Mouse (Mus musculus) hindbrain, embryonic 11.5 days (tissue): ENCODE data around the gene Kcna5. TPM values are rescaled to one million over a fixed set of nuclear protein-coding genes. Genes with fewer than 3 reads are reported as not detected.

ENCODE experiments used
- ATAC-seq: fragments of 200-750 bp; cut with Nextera tagmentation; 2 replicates; pipeline ENCODE4 v1.8.0; 2017; ENCODE audit warnings: mild to moderate bottlenecking, moderate TSS enrichment, moderate library complexity; ENCODE audit not compliant: low FRiP score
- DNase-seq: peaks from one replicate; pipeline ENCODE4 v3.0.0-alpha.2; 2015; ENCODE audit warnings: low spot score
- H3K27ac ChIP-seq: fragments of 300-500 bp; sonication (generic); 2 replicates; pipeline ENCODE4 v1.5.1; 2014; ENCODE audit warnings: mild to moderate bottlenecking, low read depth, low read length
- H3K27me3 ChIP-seq: fragments of 300-500 bp; sonication (generic); 2 replicates; pipeline ENCODE4 v1.6.1; 2014; ENCODE audit warnings: mild to moderate bottlenecking, low read length, moderate library complexity, mixed read lengths; ENCODE audit not compliant: control insufficient read depth, insufficient read depth
- H3K36me3 ChIP-seq: fragments of 300-500 bp; sonication (generic); 2 replicates; pipeline ENCODE4 v1.6.1; 2014; ENCODE audit warnings: mild to moderate bottlenecking, low read length, moderate library complexity, mixed read lengths; ENCODE audit not compliant: control insufficient read depth, insufficient read depth
- H3K4me1 ChIP-seq: fragments of 300-500 bp; sonication (generic); replicated peaks from 2 replicates; pipeline ENCODE4 v1.6.1; 2014; ENCODE audit warnings: low read length, mixed read lengths; ENCODE audit not compliant: control insufficient read depth, insufficient read depth
- H3K4me2 ChIP-seq: fragments of 300-500 bp; sonication (generic); replicated peaks from 2 replicates; pipeline ENCODE4 v1.6.1; 2014; ENCODE audit warnings: mild to moderate bottlenecking, low read depth, low read length
- H3K4me3 ChIP-seq: fragments of 300-500 bp; sonication (generic); 2 replicates; pipeline ENCODE4 v1.5.1; 2014; ENCODE audit warnings: low read depth, low read length
- H3K9ac ChIP-seq: fragments of 300-500 bp; sonication (generic); 2 replicates; pipeline ENCODE4 v1.6.1; 2014; ENCODE audit warnings: low read depth, low read length
- H3K9me3 ChIP-seq: fragments of 300-500 bp; sonication (generic); 2 replicates; pipeline ENCODE4 v1.6.1; 2016; ENCODE audit warnings: low read length; ENCODE audit not compliant: control insufficient read depth
- WGBS: fragments of 180-500 bp; shearing (Covaris S2); extraction: QIAGEN DNeasy Blood & Tissue Kit; methylation state at CpG from one replicate; pipeline ENCODE4 v1.1.7; 2014; 5-methylcytosine and 5-hydroxymethylcytosine counted together
- polyA plus RNA-seq: library from polyadenylated mRNA; unstranded; fragments of >200 nt; fragmentation: Nextera tagmentation; extraction: Ambion mirVana; gene quantifications from 2 replicates; pipeline ENCODE4 v1.2.1, GENCODE M21; 2014

Kcna5 gene
- polyA plus RNA-seq, 1 experiment from 2014 or later = 3.9 TPM

DNA sequence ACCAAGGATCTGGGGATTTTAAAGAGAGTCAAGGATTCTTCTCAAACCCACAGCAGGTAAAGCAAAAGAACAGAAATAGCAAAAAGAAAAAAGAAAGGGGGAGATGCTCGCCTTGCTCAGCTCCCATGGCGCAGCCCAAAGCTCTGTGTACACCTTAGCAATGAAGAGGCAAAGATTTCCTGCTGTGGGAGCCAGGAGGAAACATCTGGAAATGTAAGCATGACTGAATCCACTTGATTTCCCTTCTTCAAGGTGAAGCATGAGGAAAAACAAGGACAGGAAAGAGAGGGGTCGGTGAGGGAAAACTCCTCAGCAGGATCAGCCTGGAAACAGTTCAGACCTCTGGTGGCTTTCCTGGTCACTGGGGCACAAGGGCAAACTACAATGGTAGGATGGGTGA is 5.2 kb downstream of the Kcna5 start:
- DNase-seq (no peak), ATAC-seq (no peak)

DNA sequence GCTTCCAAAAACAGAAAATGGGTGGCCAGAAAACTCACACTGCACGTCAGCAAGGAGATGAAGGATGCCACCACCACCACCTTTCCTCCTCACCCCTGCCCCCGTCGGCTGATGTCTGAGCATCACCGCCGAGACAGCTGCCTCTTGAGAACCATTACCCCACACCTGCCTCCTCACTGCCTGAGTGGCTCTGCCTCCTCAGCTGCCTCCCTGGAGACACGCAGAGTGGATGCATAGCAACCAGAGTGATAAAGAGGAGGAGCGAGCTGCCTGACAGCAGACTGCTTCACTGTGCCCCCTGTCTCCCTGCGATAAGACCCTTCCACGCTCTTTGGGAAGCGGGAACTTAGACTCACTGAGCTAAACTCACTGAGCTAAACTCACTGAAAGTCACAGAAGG is 20.5 kb downstream of the Kcna5 start:
- Histone ChIP-seq H3K4me2 (no peak overlapping the region), H3K27me3 (no peaks in the 10 kb centered on the region), H3K9me3 (no peaks in the 10 kb centered on the region), H3K36me3 (no peaks in the 10 kb centered on the region), H3K4me1 (no peaks in the 10 kb centered on the region), H3K4me3 (no peak overlapping the region), H3K27ac (no peak overlapping the region), H3K9ac (no peak overlapping the region)
- 49% methylated on average over 10 of the region's 10 CpGs for whole genome bisulfite sequencing
- DNase-seq = peak; percentile 51
- peak; percentile 86 for ATAC-seq

More for the DNA sequence above, 5.2 kb downstream of the Kcna5 start:
- Histone ChIP-seq H3K27me3 (peaks cover 8% of the 10 kb centered on the region), H3K4me1 (peaks cover 6% of the 10 kb centered on the region), H3K4me2 (no peak overlapping the region), H3K9ac (no peak overlapping the region), H3K27ac (no peak overlapping the region), H3K4me3 (no peak overlapping the region), H3K9me3 (no peaks in the 10 kb centered on the region), H3K36me3 (no peaks in the 10 kb centered on the region)
- WGBS = 74% methylated on average over 3 of the region's 3 CpGs

DNA sequence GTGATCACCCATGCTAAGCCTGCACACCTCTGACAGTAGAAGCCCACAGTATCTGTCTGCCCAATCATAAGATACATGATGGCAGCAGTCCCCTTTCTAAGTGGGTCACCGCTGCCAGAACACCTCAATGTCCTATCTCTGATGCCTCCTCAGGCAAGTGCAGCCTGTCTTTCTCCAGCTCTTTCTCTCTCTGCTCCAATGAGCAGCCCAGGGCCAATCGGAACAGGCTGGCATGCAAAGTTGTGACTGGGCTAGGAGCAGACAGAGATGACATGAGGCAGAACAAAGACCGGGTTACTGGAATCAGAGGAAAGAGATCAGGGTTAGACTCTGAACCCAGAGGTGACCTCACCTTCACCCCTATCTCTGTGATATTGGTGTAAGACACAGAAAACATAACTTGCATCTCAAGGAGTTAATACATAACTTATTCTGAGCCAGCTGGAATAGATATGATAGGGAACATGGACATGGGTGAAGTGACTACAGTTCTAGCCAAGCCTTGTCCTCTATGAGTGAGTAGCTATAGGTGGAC is 21.4 kb downstream of the Kcna5 start:
- Histone ChIP-seq H3K4me1 (no peaks in the 10 kb centered on the region), H3K9ac (no peak overlapping the region), H3K36me3 (no peaks in the 10 kb centered on the region), H3K9me3 (no peaks in the 10 kb centered on the region), H3K27me3 (no peaks in the 10 kb centered on the region), H3K27ac (no peak overlapping the region), H3K4me2 (no peak overlapping the region), H3K4me3 (no peak overlapping the region)
- DNase-seq (no peak), ATAC-seq (no peak)
- 87% methylated on average over 3 of the region's 3 CpGs for whole genome bisulfite sequencing

DNA sequence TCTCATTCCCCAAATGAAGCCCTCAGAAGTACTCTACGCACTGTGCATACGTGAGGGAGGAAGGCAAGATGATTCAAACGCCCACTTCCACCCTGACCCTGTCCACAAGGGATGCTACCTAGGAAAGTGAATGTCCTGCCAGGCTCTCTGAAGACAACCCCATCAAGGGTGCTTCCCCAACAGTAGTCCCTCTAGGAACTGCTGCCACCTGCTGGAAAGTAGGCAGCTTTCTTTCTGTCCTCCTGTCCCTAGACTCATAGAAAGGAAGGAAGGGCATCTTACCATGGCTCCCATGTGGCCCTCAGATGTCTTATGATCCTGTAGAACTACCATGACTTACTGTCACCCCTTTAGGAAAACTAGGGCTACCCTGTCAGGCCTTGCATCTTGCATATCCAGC is 22.1 kb downstream of the Kcna5 start:
- Histone ChIP-seq H3K4me1 (no peaks in the 10 kb centered on the region), H3K36me3 (no peaks in the 10 kb centered on the region), H3K4me3 (no peak overlapping the region), H3K4me2 (no peak overlapping the region), H3K9ac (no peak overlapping the region), H3K27me3 (no peaks in the 10 kb centered on the region), H3K27ac (no peak overlapping the region), H3K9me3 (no peaks in the 10 kb centered on the region)
- ATAC-seq (no peak), DNase-seq (no peak)
- WGBS = 89% methylated on average over 3 of the region's 3 CpGs

DNA sequence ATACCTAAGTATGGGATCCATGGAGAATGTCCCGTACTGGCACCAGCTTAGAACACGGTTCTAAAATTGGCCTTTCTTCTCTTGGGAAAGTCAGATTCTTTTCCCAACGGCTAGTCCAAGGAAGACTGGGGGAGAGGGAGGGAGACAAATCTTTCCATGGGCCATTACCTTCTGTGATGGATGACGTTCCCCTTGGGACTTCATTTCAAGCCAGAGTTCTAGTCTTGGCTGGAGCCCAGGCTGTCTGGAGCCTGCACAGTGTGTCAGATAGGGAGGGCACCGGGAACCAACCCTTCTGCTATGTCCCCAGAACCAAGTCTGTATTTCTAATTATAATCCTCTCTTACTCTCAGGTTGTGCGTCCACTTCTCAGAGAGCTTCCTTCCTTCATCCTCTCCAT is 26.5 kb downstream of the Kcna5 start:
- no peak for ATAC-seq
- Histone ChIP-seq H3K4me1 (no peaks in the 10 kb centered on the region), H3K36me3 (no peaks in the 10 kb centered on the region), H3K9ac (no peak overlapping the region), H3K27me3 (no peaks in the 10 kb centered on the region), H3K4me2 (no peak overlapping the region), H3K4me3 (no peak overlapping the region), H3K27ac (no peak overlapping the region), H3K9me3 (no peaks in the 10 kb centered on the region)
- 79% methylated on average over 6 of the region's 6 CpGs for WGBS
- DNase-seq = no peak

DNA sequence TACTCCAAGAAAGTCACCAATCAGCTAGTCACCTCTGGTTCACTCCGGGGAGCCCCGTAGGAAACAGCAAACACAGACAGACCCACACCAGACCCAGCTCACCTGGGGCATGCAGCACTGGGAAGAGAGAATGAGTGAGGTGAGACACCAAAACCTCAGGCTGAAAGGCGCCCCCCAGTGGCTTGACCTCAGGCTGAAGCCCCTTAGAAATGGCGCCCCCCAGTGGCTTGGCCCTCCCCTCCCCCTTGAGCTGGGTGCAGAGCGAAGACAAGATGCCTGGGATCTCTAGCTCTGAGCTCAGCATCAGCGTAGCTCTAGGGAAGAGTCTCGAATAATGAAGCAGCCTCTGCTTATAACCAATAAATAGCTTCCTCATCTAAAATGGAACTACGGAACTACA is 31.3 kb downstream of the Kcna5 start:
- DNase-seq = no peak

DNA sequence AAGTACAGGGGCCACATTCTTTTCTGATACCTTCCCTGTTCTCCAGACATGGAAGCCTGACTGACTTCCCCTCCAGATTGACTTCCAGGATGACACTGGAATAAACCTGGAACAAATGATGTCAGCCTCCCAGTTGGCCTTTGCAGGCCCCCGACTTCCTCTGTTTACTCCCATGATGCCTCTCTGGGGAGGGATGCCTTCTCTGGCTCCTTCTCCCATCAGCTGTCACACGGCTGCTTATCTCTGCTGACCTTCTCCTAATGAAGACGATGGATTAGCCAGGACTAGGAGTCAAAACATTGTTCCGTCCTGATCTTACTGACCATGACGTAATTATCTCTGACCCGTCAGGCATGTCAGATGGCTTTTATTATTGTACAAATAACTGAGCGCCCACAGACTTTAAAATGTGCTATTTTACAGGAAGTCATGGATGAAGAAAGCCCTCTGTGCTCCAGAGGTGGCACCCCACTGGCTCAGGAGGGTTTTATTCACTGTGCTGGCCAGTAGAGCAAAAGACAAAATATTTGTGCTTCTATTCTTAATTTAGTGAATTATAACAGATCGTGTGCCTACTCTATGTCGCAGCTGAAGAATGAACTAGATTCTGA is 32.4 kb downstream of the Kcna5 start:
- H3K9me3 ChIP-seq = no peaks in the 10 kb centered on the region
- no peak overlapping the region for H3K4me3 ChIP-seq
- H3K27me3 ChIP-seq = no peaks in the 10 kb centered on the region
- no peak overlapping the region for H3K27ac ChIP-seq
- H3K4me1 ChIP-seq = 0 out of 2 replicates have a peak, but pooled peaks cover 2% of the 10 kb centered on the region
- no peak overlapping the region for H3K4me2 ChIP-seq
- H3K36me3 ChIP-seq = no peaks in the 10 kb centered on the region
- ATAC-seq = no peak; the same call in 1 of the 2 replicates
- WGBS = 37% methylated on average over 9 of the region's 9 CpGs
- no peak overlapping the region for H3K9ac ChIP-seq
- no peak for DNase-seq

More for the DNA sequence above, 31.3 kb downstream of the Kcna5 start:
- Histone ChIP-seq H3K4me3 (no peak overlapping the region), H3K9me3 (no peaks in the 10 kb centered on the region), H3K4me2 (no peak overlapping the region), H3K27me3 (no peaks in the 10 kb centered on the region), H3K9ac (no peak overlapping the region), H3K4me1 (0 out of 2 replicates have a peak, but pooled peaks cover 2% of the 10 kb centered on the region), H3K36me3 (no peaks in the 10 kb centered on the region), H3K27ac (no peak overlapping the region)
- 83% methylated on average over 8 of the region's 8 CpGs for WGBS
- ATAC-seq = no peak

DNA sequence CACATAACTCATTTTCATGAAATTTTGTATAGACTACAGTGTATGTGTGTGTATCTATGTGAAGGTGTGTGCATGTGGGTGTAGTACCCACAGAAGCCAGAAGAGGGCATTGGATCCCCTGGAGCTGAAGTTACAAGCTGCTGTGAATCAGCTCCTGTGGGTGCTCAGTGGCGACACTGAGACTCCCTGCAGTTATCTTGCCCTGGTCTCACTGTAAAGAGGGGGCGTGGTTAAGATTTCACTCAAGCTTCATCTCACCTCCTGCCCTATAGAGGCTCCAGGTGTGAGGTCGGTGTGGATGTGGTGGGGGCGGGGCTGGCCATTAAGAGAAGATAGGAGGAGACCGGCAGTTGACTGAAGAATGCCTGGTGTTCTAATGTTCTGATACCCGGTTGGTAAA is 34.2 kb downstream of the Kcna5 start:
- Histone ChIP-seq H3K27me3 (no peaks in the 10 kb centered on the region), H3K9ac (no peak overlapping the region), H3K4me1 (0 out of 2 replicates have a peak, but pooled peaks cover 2% of the 10 kb centered on the region), H3K4me2 (no peak overlapping the region), H3K36me3 (no peaks in the 10 kb centered on the region), H3K9me3 (no peaks in the 10 kb centered on the region), H3K27ac (no peak overlapping the region), H3K4me3 (no peak overlapping the region)
- no peak for DNase-seq
- 88% methylated on average over 6 of the region's 6 CpGs for WGBS
- no peak for ATAC-seq

DNA sequence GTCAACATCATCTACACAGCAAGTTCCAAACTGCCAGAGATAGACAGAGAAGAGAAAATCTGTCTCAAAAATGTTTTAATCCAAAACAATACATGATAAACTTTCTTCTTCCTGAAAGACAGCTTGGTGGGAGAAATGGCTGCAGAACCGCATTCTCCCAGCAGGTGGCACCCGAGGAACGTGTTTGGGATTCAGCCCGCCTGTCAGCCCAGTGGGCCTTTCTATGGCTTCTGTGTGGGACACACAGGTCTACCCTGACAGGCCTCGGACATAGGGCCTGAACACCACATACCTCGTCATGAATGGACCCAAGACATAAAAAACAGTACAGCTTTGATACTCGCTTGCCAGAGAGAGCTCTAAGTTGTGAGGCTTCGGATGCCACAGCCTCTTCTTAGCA is 35.1 kb downstream of the Kcna5 start:
- no peaks in the 10 kb centered on the region for H3K27me3 ChIP-seq

More for the DNA sequence above, 35.1 kb downstream of the Kcna5 start:
- ATAC-seq (peak; percentile 61; the same call in 1 of the 2 replicates), DNase-seq (peak; percentile 92)
- H3K4me2 ChIP-seq = no peak overlapping the region
- WGBS = 18% methylated on average over 8 of the region's 8 CpGs
- H3K4me3 ChIP-seq = no peak overlapping the region
- 0 out of 2 replicates have a peak, but pooled peaks cover 2% of the 10 kb centered on the region for H3K4me1 ChIP-seq
- H3K27ac ChIP-seq = no peak overlapping the region
- H3K9me3 ChIP-seq = no peaks in the 10 kb centered on the region
- no peaks in the 10 kb centered on the region for H3K36me3 ChIP-seq
- no peak overlapping the region for H3K9ac ChIP-seq
